Mouse (Mus musculus) ZHBTc4 (cell line): ENCODE results near the gene Dexi.

Source experiments
- DNase-seq: peaks from one replicate; pipeline ENCODE4 v3.0.0-alpha.2; 2011; ENCODE audit warnings: low read depth, low spot score

Gene Dexi

DNA sequence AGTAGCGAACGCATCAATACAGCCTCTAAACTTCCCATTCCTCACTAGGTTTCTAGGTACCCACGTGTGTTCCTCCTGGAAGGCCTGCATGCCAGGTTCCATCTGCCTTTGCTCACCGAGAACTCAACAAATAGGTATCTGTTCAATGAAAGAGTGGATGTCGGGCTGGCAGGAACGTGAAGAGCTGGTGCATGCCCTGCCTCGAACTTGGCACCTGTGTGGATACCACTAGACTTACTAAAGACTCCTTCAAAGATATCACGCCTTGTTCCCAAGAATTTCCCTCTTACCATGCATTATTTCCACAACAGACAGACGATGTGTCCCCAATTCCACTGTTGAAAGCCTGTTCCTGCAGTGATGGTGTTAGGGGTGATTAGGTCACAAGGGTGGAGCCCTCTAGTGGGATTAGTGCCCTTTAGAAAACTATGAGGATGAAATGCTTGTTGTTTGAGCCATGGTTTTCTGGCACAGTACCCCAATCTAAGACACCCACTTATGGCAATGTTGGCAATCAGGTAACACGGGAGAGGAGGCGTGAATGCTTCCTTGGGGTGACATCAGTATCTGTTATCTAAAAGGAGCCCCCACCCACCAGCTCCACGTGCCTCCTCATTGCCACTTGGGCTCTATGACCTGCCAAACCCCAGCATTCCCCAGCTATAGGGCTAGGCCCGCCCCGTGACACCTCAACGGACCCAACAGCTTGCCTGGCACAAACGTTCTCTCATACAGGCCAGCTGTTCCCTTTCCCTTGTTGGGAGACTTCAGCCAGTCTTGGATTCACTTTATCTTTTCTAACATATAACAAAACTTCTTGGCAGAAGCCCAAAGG is 1.9 kb downstream of the Dexi start:
- no peak for DNase-seq

DNA sequence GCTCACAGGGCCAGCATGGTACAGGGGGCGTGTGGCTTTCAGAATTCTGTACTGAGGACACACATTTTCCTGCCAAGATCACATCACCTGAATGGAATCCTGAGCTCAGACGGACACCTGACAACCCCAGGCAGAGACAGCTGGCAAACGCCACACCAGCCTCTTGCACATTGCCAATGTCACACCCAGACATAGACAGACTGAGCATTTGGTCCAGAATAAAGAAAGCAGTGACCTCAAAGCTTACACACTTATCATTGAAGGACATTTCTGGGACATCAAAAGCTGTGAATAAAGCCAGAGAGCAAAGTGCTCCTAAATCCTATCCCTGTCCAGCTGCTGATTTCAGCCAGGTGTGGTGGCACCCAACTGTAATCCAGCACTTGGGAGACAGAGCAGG is 5.9 kb downstream of the Dexi start:
- DNase-seq = no peak

DNA sequence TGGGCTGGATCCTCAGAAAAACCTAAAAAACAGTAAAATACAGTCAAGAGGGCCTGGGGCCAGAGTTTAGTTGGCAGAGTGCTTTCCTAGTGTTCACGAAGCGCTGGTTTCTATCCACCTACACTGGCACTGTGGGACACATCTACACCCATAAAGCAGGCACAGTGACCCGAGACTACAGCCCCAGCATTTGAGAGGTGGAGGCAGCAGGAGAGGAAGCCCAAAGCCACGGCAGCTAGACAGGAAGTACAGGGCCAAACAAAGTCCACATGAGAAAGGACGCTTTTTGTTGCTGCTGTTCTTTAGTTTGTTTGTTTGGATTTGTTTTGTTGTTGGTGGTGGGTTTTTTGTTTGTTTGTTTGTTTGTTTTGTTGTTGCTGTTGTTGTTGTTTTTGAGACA is 6.5 kb downstream of the Dexi start:
- no peak for DNase-seq

DNA sequence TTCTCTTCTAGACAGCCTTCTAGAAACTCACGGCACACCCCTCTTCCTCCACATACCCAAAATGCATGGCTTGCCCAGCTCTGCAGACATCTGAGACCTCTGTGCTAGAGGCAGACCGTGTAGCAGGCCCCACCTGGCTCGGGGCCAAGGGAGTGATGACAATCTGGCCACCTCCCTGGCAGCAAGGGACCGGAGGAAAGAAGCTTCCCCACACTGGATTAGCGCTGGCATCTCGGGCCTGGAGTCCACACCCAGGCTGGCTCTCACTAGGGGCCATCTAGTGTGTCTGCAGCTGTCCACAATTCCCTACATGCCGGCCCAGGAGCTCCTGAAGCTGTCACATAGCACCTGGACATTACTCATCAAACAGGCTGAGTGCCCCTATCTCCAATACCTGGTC is 8.3 kb downstream of the Dexi start:
- DNase-seq = no peak

DNA sequence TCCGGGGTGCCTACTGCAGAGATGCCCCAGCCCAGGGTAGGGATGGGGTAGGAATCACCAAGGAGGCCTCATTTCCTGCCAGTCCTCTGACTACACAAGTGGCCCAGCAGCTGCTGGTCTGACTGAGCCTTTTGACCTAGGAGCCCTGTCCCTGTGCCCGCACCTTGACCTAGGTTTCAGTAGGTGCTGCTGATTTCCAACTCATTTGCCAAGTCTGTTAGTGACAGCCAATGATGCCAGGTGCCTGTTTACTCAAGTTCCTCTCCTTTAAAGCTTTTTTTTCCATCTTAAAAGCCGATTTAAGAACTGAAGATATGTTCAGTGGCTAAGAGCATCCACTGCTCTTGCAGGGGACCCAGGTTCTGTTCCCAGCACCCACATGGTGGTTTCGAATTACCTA is 9.1 kb downstream of the Dexi start:
- DNase-seq = no peak

DNA sequence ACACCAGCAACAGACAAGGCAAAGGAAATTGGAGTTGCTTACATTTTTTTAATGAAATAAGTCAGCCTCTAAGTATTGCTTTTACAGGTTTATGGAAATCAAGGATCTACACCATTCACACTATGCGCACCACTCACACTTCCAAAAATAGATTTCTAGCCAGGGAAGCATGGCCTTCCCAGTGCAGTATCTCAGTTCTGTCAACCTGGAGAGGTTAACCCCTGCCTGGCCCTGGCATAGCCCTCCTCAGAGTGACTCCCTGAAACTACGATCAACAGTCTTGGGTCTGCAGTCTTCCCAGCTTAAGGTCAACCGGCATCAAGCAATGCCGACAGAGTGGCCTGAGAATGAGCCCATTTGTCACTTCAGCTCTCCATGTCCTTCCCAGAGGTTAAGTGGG is 12.7 kb downstream of the Dexi start:
- no peak for DNase-seq

DNA sequence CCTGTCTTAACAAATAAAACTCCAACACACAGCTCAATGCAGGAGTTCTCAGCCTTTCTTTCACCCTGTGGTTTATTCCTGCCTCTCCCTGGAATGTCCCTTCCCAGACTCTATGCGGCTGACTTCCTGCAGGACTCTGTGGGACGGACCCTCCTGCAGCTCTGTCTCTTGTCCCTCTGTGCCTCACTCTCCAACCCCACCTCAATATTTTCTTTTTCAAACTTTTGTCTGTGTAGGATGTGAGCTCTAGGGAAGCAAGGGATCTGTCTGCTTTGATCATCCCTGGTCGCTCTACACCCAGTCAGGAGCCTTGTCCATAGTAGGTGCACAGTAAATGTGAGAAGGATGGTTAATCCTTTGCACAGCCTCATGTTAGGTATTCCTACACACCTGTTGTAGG is 14.5 kb downstream of the Dexi start:
- DNase-seq = no peak

DNA sequence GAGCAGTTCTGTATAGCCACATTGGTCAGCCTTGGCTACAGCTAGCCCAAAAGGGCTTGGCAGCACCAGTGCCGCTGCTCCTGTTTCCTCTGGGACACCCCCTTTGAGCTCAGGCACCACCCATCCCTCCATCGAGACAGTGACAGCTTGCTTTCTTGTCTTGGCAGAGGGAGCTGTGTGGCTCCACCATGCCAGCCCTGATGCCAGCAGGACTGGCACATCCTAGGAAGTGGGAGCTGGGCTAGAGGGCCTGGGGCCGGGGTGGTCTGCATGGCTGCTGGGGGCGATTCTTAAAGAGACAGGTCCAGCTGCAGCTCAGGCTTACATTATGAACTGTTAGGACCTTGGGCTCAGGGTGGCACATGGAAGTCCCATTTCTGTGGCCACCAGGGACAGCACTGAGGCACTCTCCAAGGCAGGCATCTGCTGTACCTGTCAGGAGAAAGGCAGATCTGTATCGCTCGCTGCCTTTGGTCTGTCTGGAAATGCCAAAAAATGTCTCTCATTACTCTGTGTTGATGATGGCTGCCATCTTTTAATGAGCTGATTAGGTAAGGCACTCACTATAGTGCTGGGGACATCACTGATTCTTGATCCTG is 15.7 kb downstream of the Dexi start:
- DNase-seq = no peak

DNA sequence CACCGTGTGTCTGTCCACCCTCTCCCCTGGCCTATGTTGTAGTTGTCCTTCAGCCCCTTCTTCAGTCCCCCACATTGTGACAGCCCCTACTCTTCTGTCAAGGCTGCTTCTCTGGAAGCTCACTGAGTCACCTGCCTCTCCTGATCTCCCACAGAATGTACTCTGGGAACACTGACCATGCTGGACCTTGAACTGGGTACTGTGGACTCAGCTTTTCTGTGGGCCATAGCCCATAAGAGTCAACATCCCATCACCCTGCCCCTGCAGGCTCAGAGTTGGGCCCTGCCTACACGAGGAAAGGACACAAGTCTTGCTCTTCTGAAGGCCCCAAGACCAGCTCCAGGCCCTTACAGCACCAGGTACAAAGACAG is 17.3 kb downstream of the Dexi start:
- no peak for DNase-seq

DNA sequence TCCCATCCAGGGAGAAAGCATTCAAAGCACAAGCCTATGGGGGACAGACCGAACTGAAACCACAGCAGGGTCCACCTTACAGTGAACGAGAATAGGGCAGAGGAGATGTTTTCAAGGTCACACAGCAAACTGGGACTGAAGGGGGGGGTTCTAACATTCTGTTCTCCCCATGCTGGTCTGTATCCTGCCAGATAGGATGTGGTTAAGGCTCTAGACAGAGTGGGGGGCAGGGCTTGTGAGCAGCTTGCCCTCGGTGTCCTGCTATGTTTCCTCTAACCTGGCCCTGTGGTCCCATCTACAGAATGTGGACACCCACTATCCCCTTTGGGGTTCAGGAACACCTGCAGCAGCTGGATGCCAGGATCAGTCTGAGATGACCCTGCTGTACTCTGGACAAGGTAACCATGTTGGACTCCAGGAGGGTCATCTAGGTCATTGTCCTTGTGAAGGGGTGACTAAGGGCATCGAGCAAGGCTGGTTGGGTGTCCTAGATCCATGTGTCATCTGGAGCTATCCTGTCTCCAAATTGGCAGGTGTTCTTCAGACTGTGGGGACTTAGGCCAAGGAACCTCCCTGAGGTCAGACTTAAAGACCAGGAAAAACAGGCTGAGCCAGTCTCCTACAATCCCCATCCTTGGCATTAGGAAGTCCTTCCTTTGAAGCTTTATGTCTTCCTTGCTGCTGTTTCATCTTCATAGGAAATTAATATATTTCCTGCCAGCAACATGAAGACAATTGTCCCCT is 17.8 kb downstream of the Dexi start:
- DNase-seq = no peak

DNA sequence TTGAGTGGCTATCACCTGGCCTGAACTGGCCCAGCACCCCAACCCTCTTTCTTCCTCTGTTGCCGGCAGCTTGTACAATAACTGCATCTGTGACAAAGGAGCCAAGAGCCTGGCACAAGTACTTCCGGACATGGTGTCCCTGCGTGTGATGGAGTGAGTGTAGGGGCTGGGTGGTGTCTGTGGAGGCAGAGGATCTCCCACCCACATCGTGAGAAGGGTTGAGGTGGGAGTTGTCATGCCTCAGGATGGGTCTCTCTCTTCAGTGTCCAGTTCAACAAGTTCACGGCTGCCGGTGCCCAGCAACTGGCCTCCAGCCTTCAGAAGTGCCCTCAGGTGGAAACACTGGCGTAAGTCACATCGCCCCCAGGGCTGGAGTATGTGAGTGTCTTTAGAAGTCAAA is 19.2 kb downstream of the Dexi start:
- DNase-seq = no peak

DNA sequence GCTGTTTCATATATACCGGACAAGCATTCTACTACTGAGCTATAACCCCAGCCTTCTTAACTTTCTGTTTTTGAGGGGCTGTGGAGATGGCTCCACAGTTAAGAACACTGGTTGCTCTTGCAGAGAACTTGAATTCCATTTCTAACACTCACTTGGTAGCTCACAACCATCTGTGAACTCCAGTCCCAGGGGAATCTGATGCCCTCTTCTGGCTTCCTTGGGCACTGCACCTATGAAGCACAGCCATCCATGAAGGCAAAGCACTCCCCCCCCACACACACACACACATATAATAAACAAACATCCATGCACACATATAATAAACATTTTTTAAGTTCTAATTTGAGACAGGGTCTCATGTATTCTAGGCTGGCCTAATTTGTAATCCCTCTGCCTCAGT is 20.0 kb downstream of the Dexi start:
- DNase-seq = peak; percentile 75

DNA sequence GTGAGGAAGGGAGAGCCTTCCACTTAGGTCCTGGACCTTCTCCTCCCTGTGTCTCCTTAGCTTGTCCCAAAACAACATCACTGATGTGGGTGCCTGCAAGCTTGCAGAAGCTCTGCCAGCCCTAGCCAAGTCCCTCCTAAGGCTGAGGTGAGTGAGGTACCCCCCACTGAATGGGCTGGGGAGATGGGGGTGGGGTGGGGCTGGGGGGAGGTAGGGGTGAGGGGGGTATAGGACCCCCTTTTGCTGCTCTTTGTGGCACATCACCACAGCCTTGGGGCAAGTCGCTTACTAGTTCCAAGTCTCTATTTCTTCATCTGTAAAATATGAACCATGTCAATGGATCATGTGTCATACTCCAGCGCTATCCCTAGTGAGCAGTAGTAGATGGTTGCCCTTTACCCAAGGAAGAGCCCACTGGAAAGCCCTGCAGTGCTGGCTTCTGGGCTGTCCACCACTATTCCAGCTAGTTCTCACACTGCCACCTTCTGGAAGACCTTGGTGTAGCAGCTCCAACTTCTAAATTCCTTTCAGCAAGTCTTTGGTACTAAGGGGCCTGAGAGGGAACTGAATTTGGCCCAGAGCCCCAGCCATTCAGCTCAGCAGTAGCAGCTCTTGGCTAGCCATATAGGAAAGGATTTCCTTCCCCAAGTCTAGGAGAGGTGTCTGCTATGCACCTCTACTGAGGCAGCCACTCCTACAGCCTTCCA is 21.8 kb downstream of the Dexi start:
- DNase-seq = peak; percentile 82

DNA sequence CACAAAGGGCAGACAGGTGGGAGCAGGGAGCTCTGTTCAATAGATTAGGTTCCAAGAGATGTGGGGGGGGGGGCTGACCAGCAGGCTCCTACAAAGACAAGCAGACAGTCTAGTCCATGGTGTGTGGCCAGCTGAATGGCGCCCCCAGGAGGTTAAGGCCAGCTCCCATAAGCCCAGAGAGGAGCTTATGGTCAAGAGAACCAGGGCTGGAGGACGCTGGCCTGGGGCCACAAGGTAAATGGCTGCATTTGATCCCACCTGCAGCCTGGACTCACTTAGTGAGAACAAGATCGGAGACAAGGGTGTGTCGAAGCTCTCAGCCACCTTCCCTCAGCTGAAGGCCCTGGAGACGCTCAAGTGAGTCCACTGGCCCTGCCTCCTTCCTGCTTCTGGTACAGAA is 24.8 kb downstream of the Dexi start:
- no peak for DNase-seq

DNA sequence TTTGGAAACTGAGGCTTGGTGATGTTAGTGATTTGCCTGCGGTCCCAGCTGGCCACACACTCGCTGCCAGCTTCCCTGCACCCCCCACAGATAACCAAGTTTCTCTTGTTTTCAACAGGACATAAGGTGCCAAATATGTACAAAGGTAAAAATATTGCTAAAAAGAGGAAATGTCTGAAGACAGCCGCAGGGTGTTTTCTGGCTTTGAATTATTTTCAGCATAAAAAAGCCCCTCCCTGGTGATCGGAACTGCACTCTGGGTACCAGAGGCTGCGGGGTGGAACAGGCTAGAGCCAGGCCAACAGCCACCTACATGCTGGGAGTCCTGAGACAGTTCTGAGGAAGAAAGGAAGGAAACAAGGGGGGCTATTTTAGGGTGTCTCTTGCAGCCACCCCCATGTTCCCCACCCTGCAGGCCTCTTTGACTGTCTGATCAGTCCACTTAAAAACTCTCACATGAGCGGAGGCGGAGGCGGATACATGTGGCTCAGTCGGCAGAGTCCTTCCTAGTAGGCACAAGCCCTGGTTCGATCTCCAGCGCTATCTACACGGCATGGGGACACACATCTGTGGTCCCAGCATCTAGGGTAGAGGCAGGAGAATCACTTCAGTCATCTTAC is 26.8 kb downstream of the Dexi start:
- no peak for DNase-seq

DNA sequence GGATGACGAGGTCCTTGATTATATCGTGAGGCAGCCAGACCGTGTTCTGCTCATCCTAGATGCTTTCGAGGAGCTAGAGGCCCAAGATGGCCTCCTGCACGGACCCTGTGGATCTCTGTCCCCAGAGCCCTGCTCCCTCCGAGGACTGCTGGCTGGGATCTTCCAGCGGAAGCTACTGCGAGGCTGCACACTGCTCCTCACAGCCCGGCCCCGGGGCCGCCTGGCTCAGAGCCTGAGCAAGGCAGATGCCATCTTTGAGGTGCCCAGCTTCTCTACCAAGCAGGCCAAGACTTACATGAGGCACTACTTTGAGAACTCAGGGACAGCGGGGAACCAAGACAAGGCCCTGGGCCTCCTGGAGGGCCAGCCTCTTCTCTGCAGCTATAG is 31.7 kb downstream of the Dexi start:
- DNase-seq = no peak

DNA sequence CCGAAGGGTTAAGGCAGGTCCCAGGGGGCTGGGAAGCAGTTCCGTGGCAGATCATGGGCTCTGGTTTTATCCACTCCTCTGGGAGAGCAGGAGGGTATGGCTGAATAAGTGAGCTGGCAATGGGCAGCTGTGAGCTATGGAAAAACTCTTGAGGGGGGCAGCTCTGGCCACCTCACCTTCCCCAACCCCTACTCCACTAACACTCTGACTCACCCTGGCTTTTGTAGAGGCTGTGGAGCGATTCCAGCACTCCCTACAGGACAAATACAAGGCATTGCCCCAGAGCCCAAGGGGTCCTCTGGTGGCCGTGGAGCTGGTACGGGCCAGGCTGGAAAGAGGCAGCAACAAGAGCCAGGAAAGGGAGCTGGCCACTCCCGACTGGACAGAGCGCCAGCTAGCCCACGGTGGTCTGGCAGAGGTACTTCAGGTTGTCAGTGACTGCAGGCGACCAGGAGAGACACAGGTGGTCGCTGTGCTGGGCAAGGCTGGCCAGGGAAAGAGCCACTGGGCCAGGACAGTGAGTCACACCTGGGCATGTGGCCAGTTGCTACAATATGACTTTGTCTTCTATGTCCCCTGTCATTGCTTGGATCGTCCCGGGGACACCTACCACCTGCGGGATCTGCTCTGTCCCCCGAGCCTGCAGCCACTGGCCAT is 32.2 kb downstream of the Dexi start:
- DNase-seq = no peak

DNA sequence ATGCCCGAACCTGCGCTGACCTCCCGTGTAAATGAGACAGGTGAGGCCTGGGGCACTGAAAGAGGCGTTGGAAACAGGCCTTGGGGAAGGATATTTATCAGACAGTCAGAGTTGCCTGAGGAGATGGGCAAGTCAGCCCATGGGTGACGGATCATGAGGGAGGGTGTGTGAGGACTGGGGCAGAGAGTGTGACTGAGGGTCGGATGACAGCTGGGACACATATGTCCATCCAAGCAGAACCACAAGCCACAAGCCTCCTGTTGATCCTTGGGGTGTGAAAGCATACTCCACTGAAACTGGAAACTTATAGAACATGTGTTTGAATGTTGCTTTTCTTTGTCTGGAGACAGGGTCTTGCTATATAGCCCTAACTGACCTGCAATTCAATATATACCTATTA is 34.2 kb downstream of the Dexi start:
- no peak for DNase-seq

DNA sequence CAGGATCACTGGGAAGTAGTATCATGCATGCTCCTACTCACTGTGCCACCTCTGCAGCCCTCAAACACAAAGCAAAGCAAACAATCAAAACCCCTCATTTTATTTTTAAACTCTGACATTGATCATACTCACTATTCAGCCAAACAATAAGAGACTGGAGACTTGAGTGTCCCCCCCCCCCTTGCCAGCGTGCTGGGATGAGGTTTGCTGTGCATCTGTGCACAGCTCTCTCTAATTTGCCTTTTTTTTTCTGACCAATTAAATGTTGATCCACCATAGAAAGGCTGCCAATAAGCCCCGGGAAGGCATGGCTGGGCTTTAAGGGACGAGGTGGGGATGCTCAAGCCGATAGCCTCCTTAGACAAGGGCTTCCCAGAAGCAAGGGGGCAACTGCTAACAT is 35.4 kb downstream of the Dexi start:
- no peak for DNase-seq

DNA sequence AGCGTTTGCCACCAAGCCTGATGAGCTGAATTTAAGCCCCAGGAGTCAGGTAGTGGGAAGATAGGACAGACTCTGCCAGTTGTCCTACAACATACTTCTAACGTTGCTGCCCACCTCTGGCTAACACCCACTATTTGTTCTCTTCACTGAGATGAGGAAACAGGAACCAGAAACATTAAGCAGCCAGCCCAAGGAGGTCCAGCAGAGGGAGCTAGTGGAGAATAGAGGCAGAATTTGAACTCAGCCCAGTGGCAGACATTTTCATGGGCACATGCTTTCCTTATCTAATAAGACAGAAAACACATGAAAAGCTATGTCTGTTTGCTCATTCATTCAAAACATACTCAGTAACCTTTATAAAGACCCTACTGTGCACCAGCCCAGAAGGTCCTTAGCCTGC is 39.8 kb downstream of the Dexi start:
- no peak for DNase-seq

DNA sequence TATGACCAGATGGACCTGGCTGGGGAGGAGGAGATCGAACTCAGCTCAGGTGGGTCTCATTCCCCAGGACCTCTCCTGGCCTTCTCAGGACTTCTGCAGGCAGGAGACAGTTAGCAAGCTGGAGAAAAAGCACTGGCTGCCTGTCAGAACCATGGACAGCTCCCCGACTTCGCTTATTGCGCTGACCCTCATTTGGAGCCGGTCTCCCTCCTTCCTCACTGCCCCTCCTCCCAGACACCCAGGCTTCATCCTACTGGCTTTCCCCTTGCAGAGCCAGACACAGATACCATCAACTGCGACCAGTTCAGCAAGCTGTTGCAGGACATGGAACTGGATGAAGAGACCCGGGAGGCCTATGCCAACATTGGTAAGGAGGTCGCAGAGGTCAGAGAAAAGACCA is 41.0 kb downstream of the Dexi start:
- peak; percentile 77 for DNase-seq
